Comparison of ENCODE assay signal across 23 mouse cellular contexts in the genomic region with DNA sequence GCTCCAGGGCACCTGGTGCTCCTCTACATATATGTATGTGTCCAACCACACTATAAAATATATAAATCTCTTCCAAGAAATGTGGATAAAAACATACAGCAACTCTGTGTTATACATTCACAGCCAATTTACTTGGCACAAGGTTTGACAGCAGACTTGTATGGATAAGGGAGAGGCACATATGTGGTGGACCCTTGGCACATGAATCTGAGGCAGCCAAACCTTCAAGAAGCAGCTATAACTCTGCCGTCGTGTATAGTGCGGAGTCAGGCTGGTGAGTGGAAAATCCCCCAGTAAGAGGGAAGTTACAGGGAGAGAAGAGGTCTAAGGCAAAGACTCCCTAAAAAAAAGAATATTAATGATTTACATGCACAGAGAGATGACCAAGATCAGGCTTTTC. TPM values are rescaled to one million over a fixed set of nuclear protein-coding genes. Genes with fewer than 3 reads are reported as not detected.
"Had no signal": no experiment of that assay in that cellular context is flagged by ENCODE, and none has a peak within 500 bp of the region (broad histone marks: within the 10 kb centered on the region; RNA-seq: fewer than 3 reads in every experiment).

No protein-coding gene starts in this region.

- ATAC-seq: lung, postnatal 0 days; midbrain, embryonic 16.5 days had no signal

- H3K9me3 ChIP-seq: lung, embryonic 15.5 days; midbrain, embryonic 10.5 days; midbrain, embryonic 12.5 days; neural tube, embryonic 13.5 days; neural tube, embryonic 15.5 days had no signal

- DNase-seq: lung, adult 2 months; lung, postnatal 14 days; lung, postnatal 4 days; midbrain, embryonic 14.5 days; retina, postnatal 1 day; right cerebral cortex, adult 18-20 months; right cerebral cortex, postnatal 25 days; right cerebral cortex, postnatal 4 days; spleen, adult 18-20 months; thymus, adult 18-20 months; thymus, postnatal 14 days; thymus, postnatal 36 days had no signal

- H3K4me2 ChIP-seq: lung, embryonic 15.5 days; midbrain, embryonic 12.5 days; neural tube, embryonic 13.5 days; neural tube, embryonic 15.5 days had no signal

- H3K4me3 ChIP-seq: lung, embryonic 15.5 days; midbrain, embryonic 10.5 days; midbrain, embryonic 12.5 days; myocyte; neural tube, embryonic 13.5 days; neural tube, embryonic 15.5 days had no signal

- H3K9ac ChIP-seq: lung, embryonic 15.5 days; midbrain, embryonic 12.5 days; neural tube, embryonic 13.5 days; neural tube, embryonic 15.5 days had no signal

- H3K27ac ChIP-seq: lung, embryonic 15.5 days; midbrain, embryonic 10.5 days; midbrain, embryonic 12.5 days; neural tube, embryonic 13.5 days; neural tube, embryonic 15.5 days had no signal

- H3K27me3 ChIP-seq: lung, embryonic 15.5 days; midbrain, embryonic 12.5 days; neural tube, embryonic 13.5 days; neural tube, embryonic 15.5 days had no signal

- H3K4me1 ChIP-seq: lung, embryonic 15.5 days; midbrain, embryonic 10.5 days; midbrain, embryonic 12.5 days; neural tube, embryonic 13.5 days; neural tube, embryonic 15.5 days had no signal

RNA-seq across cellular contexts. Expression of a gene that starts 42.3 kb away (rescaled TPM):
- total RNA-seq: megakaryocyte, adult 5-6 weeks; megakaryocyte-erythroid progenitor cell, adult 5-6 weeks had no signal
- polyA plus RNA-seq: small intestine, adult 2 months had no signal
